Mouse (Mus musculus): ENCODE results near the gene Wnt11.

The Wnt11 gene

GRCm38 (mm10) chr7:98834711-98835321 lies at the start of gene Wnt11:
Gene Wnt11, plus strand, starts transcription at chr7:98835112.
- DNase-seq, result peak; percentile 66 to 75

- no peak for DNase-seq
Measured at GRCm38 (mm10) chr7:98786792-98787612, 47.9 kb upstream of the Wnt11 start.

- no peak for DNase-seq
Measured at GRCm38 (mm10) chr7:98788721-98789120, 46.2 kb upstream of the Wnt11 start.

- no peak for DNase-seq
Measured at GRCm38 (mm10) chr7:98789121-98789520, 45.8 kb upstream of the Wnt11 start.

- DNase-seq, result no peak
Measured at GRCm38 (mm10) chr7:98791864-98792263, 43.0 kb upstream of the Wnt11 start.

GRCm38 (mm10) chr7:98793811-98794210 lies 41.1 kb upstream of the Wnt11 start:
- DNase-seq, result no peak

DNA sequence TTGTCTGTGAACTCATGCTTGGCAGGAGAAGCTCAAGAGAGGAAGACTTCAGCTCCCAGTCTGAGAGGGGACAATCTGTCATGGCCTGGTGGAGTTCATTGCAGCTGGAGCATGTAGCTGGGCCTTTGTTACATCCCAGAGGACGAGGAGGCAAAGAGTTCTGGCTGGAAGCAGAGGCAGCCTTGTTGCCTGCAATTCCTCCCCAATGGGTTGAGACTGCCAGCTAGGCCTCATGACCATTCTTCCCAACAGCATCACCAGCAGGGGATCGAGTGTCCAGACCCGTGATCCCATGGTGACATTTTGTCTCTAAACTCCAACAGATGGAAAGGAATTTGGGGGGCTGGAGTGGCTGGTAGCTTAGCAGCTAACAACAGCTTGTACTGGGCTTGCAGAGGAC lies 40.5 kb upstream of the Wnt11 start:
- no peak for DNase-seq

GRCm38 (mm10) chr7:98795637-98796036 lies 39.3 kb upstream of the Wnt11 start:
- no peak for DNase-seq

- DNase-seq, result no peak
Measured at GRCm38 (mm10) chr7:98797347-98798133, 37.4 kb upstream of the Wnt11 start.

DNA sequence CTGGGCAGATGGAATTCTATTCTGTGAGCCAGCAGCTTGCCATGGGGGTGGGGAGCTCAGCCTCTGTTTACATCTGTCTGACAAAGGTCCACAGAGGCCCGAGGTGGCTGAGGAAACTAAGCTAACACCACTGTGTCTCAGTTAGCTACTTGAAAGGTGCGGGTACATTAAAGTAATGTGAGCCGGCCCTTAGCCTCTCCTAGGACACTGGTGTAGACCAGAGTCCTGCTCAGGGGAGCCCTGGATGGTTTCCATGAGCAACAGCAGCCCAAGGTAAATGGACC lies 36.8 kb upstream of the Wnt11 start:
- DNase-seq, result no peak

GRCm38 (mm10) chr7:98800435-98800834 lies 34.5 kb upstream of the Wnt11 start:
- DNase-seq, result no peak

DNA sequence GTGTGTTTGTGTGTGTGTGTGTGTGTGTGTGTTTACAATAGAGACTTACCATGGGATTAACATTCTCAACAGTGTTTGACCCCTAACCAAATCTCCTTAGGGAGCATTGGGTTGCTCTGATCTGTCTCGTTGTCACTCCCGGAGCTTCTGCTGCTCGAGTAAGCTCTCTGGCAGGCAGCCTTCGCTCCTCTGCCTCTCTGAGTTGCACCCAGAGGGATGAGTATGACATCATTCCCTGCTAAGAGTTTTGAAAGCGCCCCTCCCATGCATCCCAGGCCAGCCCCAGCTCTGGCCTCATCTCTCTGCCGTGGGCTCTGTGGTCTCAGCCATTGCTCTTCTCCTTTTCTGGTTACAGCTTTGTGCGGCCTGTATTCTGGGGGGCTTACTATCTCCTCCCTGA lies 33.8 kb upstream of the Wnt11 start:
- DNase-seq, result peak; percentile 33 to 63

- no peak for DNase-seq
Measured at GRCm38 (mm10) chr7:98803181-98803580, 31.7 kb upstream of the Wnt11 start.

GRCm38 (mm10) chr7:98804841-98805772 lies 29.8 kb upstream of the Wnt11 start:
- peak; percentile 43 to 57 for DNase-seq

GRCm38 (mm10) chr7:98806961-98807360 lies 28.0 kb upstream of the Wnt11 start:
- no peak for DNase-seq

GRCm38 (mm10) chr7:98809372-98809771 lies 25.5 kb upstream of the Wnt11 start:
- no peak for DNase-seq

DNA sequence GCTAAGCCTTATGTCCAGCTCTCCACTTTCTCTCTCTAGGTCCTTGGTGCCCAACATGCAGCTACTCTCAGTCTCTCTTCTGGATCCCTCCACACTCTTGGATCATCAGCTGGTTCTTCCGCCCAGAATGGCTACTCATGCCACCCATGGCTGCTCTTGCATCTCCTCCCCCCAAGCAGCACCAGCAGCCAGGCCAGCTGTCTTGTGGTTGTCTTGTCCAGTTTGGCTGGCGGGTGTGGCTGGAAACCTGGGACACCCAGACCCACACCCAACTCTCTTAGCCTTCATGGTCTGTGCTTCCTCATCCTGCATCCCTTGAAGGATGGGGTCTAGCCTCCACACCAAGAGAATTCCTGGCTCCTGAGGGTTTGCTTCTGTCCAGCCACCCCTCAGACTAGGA lies 24.3 kb upstream of the Wnt11 start:
- DNase-seq, result no peak

GRCm38 (mm10) chr7:98820501-98820900 lies 14.4 kb upstream of the Wnt11 start:
- DNase-seq, result no peak

GRCm38 (mm10) chr7:98822881-98823280 lies 12.0 kb upstream of the Wnt11 start:
- DNase-seq, result no peak

DNA sequence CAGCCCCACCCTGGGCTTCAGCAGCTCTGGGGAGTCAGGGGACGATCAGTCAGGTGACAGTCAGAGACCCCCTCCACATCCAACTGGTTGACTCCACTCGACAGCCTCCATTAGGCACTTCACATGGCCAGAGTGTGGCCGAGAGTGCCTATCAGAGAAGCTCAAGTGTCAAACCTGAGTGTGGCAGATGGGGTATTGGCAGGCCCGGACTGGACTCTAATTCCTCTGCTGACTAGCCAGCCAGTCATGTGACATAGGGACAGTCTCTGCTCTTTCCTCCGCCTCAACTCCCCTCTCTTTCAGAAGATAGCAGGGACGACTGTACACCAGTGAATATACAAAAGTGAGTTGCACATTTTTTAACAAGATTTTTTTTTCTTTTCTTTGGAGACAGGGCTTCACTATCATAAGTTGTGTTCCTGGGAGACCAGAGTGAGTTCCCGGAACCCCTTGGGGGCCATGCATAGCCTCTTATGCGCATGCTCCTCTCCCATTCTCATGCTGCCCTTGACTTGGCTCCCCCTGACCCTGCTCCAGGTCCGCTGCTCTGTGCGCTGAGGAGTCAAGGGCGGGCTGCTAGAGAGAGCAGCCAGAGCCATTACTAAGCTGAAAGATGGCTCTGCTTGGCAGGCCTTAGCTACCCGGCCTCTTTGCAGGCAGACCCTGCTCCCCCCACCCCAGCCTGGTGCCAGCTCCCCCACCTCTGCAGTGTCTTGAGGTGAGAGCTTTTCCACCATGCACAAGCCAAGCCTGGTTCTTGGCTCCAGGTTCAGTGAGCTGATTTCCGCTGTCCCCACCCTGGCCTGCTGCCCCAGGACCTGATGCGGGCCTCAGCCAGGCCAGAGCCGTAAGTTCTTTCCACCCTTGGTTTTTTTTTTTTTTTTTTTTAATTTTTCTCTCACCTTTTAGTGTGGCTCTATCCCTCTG lies 10.8 kb upstream of the Wnt11 start:
- DNase-seq, result no peak

GRCm38 (mm10) chr7:98828052-98828451 lies 6.9 kb upstream of the Wnt11 start:
- no peak for DNase-seq

DNA sequence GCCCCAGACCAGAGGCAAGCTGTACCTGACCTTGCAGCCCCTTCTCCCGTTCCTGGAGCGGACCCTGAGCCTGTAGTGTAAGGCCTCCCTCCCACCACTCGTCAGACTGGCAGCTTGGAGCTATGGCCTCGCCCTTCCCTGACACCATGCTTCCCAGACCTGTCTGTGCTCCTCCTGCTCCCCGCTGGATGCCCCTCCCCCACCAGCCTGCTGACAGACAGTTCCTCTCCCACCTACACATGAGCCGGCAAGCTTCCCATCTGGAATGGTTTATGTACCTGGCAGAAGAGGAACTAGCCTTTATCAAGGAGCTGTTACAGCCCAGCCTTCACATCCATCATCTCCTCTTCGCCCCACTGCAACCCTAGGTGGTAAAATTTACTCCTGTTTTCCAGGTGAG lies 6.0 kb upstream of the Wnt11 start:
- DNase-seq, result no peak
